Mouse (Mus musculus) G1E (cell line): ENCODE measurements at regions not wholly inside any gene's neighbourhood (a gene's known extent, or its start where the extent isn't known, plus 50 kb on each side); places are given as distances from the start of the nearest gene placed in this dataset.

Source experiments
- ATAC-seq: 2 replicates; pipeline ENCODE4 v1.8.0; 2016; ENCODE audit warnings: mild to moderate bottlenecking; ENCODE audit not compliant: insufficient number of reproducible peaks, poor library complexity, low FRiP score, severe bottlenecking; ENCODE audit errors: extremely low read depth
- DNase-seq: peaks from one replicate; pipeline ENCODE4 v3.0.0; 2012; ENCODE audit warnings: low spot score
- H3K27me3 ChIP-seq: 2 replicates; pipeline ENCODE4 v1.6.1; 2012; ENCODE audit warnings: mild to moderate bottlenecking, low read length, inconsistent platforms; ENCODE audit not compliant: insufficient read depth
- H3K36me3 ChIP-seq: replicated peaks from 2 replicates; pipeline ENCODE3; 2012; ENCODE audit warnings: mild to moderate bottlenecking, inconsistent platforms
- H3K4me1 ChIP-seq: 2 replicates; pipeline ENCODE4 v1.6.1; 2012; ENCODE audit warnings: low read depth, low read length, inconsistent platforms, mixed read lengths; ENCODE audit not compliant: insufficient read depth
- H3K4me3 ChIP-seq: 2 replicates; pipeline ENCODE4 v1.5.1; 2012; ENCODE audit warnings: low read depth, mild to moderate bottlenecking, inconsistent platforms, low read length, moderate library complexity, mixed read lengths
- H3K9me3 ChIP-seq: replicated peaks from 2 replicates; pipeline ENCODE4 v1.6.1; 2012; ENCODE audit warnings: inconsistent platforms
- CTCF ChIP-seq: IDR thresholded peaks from 2 replicates; pipeline ENCODE4 v1.5.1; 2012; ENCODE audit warnings: low read depth, low read length, inconsistent platforms, mixed read lengths
- GATA1 ChIP-seq: IDR thresholded peaks from 2 replicates; pipeline ENCODE4 v1.6.1; 2012; ENCODE audit warnings: borderline replicate concordance, low read length, inconsistent platforms, mixed read lengths
- GATA2 ChIP-seq: IDR thresholded peaks from 2 replicates; pipeline ENCODE4 v1.6.1; 2012; ENCODE audit warnings: low read depth, low read length, inconsistent platforms, borderline replicate concordance
- POLR2AphosphoS5 ChIP-seq: IDR thresholded peaks from 2 replicates; pipeline ENCODE4 v1.6.1; 2012; ENCODE audit warnings: low read depth, low read length, inconsistent platforms; ENCODE audit not compliant: insufficient replicate concordance
- TAL1 ChIP-seq: conservative IDR thresholded peaks from 2 replicates; pipeline ENCODE4 v1.6.1; 2012; ENCODE audit warnings: low read depth, low read length, inconsistent platforms, mixed read lengths

DNA sequence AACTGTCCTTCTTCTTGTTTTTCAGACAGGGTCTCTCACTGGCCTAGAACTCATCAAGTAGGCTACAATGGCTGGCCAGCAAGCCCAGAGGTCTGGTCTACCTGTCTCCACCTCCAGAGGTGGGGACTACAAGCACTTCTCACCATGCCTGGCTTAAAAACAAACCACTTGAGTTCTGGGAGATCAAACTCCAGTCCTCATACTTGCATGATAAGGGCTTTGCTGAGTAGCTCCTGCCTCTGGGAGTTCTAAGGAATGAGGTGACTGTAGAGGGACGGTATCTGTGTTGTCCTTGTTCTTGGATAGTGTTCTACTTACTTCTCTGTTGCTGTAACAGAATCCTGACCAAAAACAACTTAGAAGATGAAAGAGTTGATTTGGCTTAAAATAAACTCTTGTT is 654.6 kb upstream of the Fam160b2 start:
- no peak for DNase-seq
- Histone ChIP-seq H3K4me1 (no peaks in the 10 kb centered on the region), H3K4me3 (no peak overlapping the region), H3K9me3 (peaks cover 40% of the 10 kb centered on the region), H3K27me3 (no peaks in the 10 kb centered on the region; the same call in 1 of the 2 replicates), H3K36me3 (no peaks in the 10 kb centered on the region)
- no peak for ATAC-seq
- TF ChIP-seq GATA2: no peak
- TF ChIP-seq TAL1: no peak

DNA sequence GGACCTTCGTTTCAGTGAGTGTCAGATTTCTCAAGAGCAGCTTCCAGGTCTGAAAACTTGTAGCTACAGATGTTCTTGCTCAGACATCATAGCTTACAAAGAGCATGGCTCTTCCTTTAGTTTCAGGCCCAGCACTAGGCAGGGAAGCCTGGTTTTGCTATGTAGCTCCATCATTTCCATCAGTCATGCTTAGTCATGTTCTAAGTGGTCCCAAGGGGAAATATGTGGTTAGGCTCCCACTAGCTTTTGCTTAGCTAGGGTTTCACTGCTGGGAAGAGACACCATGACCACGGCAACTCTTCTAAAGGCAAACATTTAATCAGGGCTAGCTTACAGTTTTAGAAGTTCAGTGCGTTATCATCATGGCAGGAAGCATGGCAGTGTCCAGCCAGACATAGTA is 652.5 kb upstream of the Fam160b2 start:
- DNase-seq (no peak), ATAC-seq (no peak)

DNA sequence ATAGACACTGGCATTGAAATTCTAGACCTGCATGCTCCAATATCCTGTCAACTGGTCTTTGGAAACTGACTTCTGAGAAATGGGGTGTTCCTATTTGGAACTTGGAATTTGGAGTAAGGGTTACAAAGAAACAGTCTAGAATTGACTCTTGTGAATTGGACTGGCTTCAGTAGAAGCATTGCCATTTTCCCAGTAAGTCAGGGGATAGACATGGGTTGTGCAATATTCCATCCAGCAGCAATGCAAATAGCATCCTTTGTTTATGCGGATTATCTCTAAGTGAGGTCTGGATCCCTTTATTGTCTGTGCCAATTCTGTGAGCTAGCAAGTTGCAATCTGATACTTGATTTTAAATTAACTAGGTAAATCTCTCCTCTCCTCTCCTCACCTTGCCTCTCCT is 651.5 kb upstream of the Fam160b2 start:
- TF ChIP-seq POLR2AphosphoS5 (no peak), CTCF (no peak), GATA1 (no peak), GATA2 (no peak), TAL1 (no peak)
- no peak overlapping the region for H3K4me3 ChIP-seq

More for the DNA sequence above, 652.5 kb upstream of the Fam160b2 start:
- H3K4me1 ChIP-seq: no peaks in the 10 kb centered on the region
- H3K4me3 ChIP-seq: no peak overlapping the region
- no peaks in the 10 kb centered on the region for H3K27me3 ChIP-seq
- TF ChIP-seq POLR2AphosphoS5 (no peak), GATA1 (no peak), CTCF (no peak), GATA2 (no peak), TAL1 (no peak)
- peaks cover 29% of the 10 kb centered on the region for H3K9me3 ChIP-seq
- no peaks in the 10 kb centered on the region for H3K36me3 ChIP-seq

DNA sequence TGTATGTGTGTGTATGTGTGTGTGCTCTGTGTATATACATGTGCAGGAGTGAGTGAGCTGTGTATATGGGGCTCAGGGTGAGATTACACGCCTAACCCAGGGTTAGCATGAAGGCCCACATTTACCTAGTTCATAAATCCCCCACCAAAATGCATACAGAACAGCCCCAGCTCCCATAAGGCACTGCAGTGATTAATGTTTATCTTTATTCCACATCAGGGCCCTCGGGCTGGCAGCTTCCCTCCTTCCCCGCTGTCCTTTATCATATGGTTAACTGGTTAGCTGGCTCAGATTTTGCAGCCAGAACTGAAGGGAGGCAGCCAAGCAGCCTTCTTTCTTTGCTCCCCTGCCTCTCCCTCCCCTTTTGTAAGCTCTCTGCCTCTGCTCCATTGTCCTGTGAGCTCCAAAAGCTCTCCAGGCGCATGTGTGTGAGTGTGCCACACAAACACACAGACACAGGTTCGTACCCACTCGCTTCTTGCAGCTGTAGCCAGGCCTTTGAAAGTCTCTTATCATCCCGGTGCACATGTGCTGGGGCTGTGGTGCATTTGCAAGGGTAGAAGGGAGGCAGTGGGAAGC is 649.8 kb upstream of the Fam160b2 start:
- Histone ChIP-seq H3K4me1 (no peaks in the 10 kb centered on the region), H3K4me3 (no peak overlapping the region), H3K9me3 (peaks cover 29% of the 10 kb centered on the region), H3K27me3 (no peaks in the 10 kb centered on the region), H3K36me3 (no peaks in the 10 kb centered on the region)
- TF ChIP-seq POLR2AphosphoS5 (no peak), TAL1 (no peak), CTCF (no peak), GATA1 (no peak), GATA2 (no peak)
- ATAC-seq (no peak), DNase-seq (no peak)

More for the DNA sequence above, 651.5 kb upstream of the Fam160b2 start:
- Histone ChIP-seq H3K4me1 (no peaks in the 10 kb centered on the region), H3K36me3 (no peaks in the 10 kb centered on the region), H3K9me3 (peaks cover 33% of the 10 kb centered on the region), H3K27me3 (no peaks in the 10 kb centered on the region)
- ATAC-seq: no peak
- DNase-seq: no peak

DNA sequence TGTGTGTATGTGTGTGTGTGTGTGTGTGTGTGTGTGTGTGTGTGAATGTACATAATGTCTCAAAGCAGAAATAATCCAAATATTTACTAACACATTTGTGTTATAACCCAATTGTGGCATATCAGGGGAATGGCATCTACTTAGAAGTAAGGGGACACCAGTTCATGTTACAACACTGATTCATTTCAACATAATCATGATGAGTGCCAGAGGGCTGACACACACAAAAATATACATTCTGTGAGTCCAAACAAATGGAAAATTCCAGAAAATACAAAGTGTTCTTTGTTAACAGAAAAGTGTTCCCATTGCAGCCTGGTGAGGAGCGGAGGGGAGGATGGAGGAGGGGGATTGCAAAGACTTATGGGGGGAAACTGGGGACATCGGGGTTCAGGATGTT is 648.9 kb upstream of the Fam160b2 start:
- TF ChIP-seq CTCF (no peak), POLR2AphosphoS5 (no peak), GATA2 (no peak), GATA1 (no peak), TAL1 (no peak)
- Histone ChIP-seq H3K27me3 (no peaks in the 10 kb centered on the region), H3K4me1 (no peaks in the 10 kb centered on the region), H3K9me3 (peaks cover 21% of the 10 kb centered on the region), H3K36me3 (no peaks in the 10 kb centered on the region), H3K4me3 (no peak overlapping the region)
- no peak for DNase-seq
- no peak for ATAC-seq

DNA sequence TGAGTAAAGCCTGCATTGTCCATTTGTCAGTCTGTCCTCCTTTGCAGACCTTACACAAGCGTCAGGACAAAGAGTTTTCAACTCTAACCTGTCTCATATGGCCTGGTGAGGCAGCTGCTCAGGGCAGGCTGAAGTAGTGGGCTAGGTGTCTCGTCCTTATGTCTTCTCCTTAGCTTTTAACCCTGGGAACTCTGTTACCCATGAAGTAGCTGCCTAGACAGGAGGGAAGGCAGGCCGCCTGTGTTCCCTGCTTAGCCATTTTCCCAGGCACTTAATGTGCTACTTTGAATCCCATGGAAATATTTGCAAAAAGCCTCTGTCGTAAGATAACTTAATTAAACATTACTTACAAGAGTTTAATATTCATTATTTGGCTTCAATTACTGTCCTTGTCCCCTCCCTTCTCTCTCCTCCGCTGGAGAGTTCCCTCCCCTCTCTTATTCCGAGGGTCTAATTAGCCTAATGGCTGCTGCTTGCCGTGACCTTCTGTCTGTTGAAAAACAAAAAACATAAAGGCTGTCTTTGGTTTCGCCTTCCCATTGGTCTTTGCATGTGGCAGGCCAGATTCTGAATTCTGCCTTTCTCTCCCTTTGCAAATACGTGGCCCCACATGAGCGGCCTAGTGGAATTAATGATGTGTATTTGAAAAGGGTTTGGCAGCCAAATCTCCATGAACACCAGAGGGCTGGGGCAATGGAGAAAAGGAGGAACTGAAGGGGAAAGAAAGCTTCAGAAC is 642.2 kb upstream of the Fam160b2 start:
- ATAC-seq: no peak
- Histone ChIP-seq H3K4me3 (no peak overlapping the region), H3K36me3 (no peaks in the 10 kb centered on the region), H3K27me3 (no peaks in the 10 kb centered on the region), H3K4me1 (no peaks in the 10 kb centered on the region), H3K9me3 (peaks cover 17% of the 10 kb centered on the region)
- TF ChIP-seq TAL1 (no peak), POLR2AphosphoS5 (no peak), CTCF (no peak), GATA1 (no peak), GATA2 (no peak)
- DNase-seq: no peak
